Mouse (Mus musculus): ENCODE data around the gene Neurod2.

DNA sequence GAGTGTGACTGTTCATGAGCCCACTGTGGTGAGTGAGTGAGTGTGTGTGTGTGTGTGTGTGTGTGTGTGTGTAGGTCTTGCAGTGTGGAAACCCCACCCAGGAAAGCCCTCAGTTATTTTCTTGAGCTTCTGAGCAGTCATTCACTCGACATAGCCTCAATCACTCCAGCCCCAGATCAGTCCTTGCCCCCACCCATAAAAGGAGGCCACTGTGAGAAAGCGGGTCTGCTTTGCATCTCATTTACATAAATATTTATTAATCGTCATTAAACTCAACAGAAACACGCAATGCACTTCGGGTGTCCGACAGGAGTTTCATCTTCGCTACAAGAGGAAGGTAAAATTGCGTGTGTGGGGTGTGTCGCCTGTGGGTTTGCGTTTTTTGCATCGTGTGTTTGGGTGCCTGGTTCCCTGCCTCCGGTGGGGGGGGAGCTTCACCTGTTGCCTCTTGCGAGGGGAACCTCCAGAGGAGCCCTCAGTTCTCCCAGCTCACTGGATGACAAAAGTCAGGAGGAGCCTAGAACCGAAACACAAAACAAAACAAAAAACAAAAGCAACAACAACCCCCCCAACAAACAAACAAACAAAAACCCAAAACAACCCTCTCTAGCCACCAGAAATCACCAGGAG is 4.1 kb downstream of the Neurod2 start:
- TF ChIP-seq CTCF (IDR thresholded peaks at IDR 0.05; ENCODE audit: borderline replicate concordance, insufficient read depth, low read length) (no peak), POLR2A (IDR thresholded peaks at IDR 0.05; ENCODE audit: low read depth, low read length) (no peak)

Data from embryonic fibroblast, embryonic 13.5 days (primary cell).